Mouse (Mus musculus) megakaryocyte, embryonic 14.5 days (primary cell): ENCODE data around the gene Slc5a4a. TPM values are rescaled to one million over a fixed set of nuclear protein-coding genes. Genes with fewer than 3 reads are reported as not detected.

ENCODE experiments used
- H3K27me3 ChIP-seq: replicated peaks from 2 replicates; pipeline ENCODE3; 2012; ENCODE audit warnings: inconsistent platforms
- H3K36me3 ChIP-seq: replicated peaks from 2 replicates; pipeline ENCODE3; 2012; ENCODE audit warnings: low read length, inconsistent platforms, mixed read lengths
- H3K4me1 ChIP-seq: 2 replicates; pipeline ENCODE4 v1.6.1; 2012; ENCODE audit warnings: inconsistent platforms
- H3K4me3 ChIP-seq: replicated peaks from 2 replicates; pipeline ENCODE3; 2012; ENCODE audit warnings: moderate library complexity, mild to moderate bottlenecking, inconsistent platforms
- H3K9me3 ChIP-seq: 2 replicates; pipeline ENCODE4 v1.6.1; 2012; ENCODE audit warnings: inconsistent platforms
- FLI1 ChIP-seq: IDR thresholded peaks from 2 replicates; pipeline ENCODE4 v1.6.1; 2012; ENCODE audit warnings: low read length, inconsistent platforms, mixed read lengths
- GATA1 ChIP-seq: IDR thresholded peaks from 3 replicates; pipeline ENCODE4 v1.6.1; 2012; ENCODE audit warnings: mixed read lengths, low read length, inconsistent platforms, borderline replicate concordance
- polyA plus RNA-seq: library from polyadenylated mRNA; stranded (reverse); fragments of >175 nt; gene quantifications from 2 replicates; pipeline ENCODE4 v1.2.3, GENCODE M21; 2012; ENCODE audit warnings: low replicate concordance; ENCODE audit not compliant: insufficient read depth

Slc5a4a gene
- polyA plus RNA-seq, 1 experiment, result not detected

GRCm38 (mm10) chr10:76212121-76212520, 64.9 kb downstream of the Slc5a4a start:
- Histone ChIP-seq H3K27me3 (no peaks in the 10 kb centered on the region), H3K4me1 (no peaks in the 10 kb centered on the region), H3K4me3 (no peak overlapping the region), H3K36me3 (peaks cover 67% of the 10 kb centered on the region), H3K9me3 (peaks cover 36% of the 10 kb centered on the region)
- no peak for TF ChIP-seq FLI1
- TF ChIP-seq GATA1, result no peak

GRCm38 (mm10) chr10:76214161-76214560, 66.9 kb downstream of the Slc5a4a start:
- Histone ChIP-seq H3K4me1 (no peaks in the 10 kb centered on the region), H3K9me3 (peaks cover 38% of the 10 kb centered on the region), H3K36me3 (peaks cover 62% of the 10 kb centered on the region), H3K27me3 (no peaks in the 10 kb centered on the region), H3K4me3 (no peak overlapping the region)
- no peak for TF ChIP-seq FLI1
- no peak for TF ChIP-seq GATA1

- Histone ChIP-seq H3K36me3 (peaks cover 76% of the 10 kb centered on the region), H3K9me3 (peaks cover 38% of the 10 kb centered on the region), H3K4me3 (peak overlapping the region; percentile 47), H3K27me3 (no peaks in the 10 kb centered on the region), H3K4me1 (no peaks in the 10 kb centered on the region)
- TF ChIP-seq FLI1, result no peak
- TF ChIP-seq GATA1, result no peak
These were observed 69.8 kb downstream of the Slc5a4a start for GRCm38 (mm10) chr10:76217056-76217455.

GRCm38 (mm10) chr10:76218240-76218639, 71.0 kb downstream of the Slc5a4a start:
- H3K36me3 ChIP-seq, result peaks cover 87% of the 10 kb centered on the region
- H3K4me3 ChIP-seq, result no peak overlapping the region
- H3K4me1 ChIP-seq, result no peaks in the 10 kb centered on the region
- H3K9me3 ChIP-seq, result peaks cover 37% of the 10 kb centered on the region
- TF ChIP-seq FLI1, result no peak
- TF ChIP-seq GATA1, result no peak
- H3K27me3 ChIP-seq, result no peaks in the 10 kb centered on the region

- H3K36me3 ChIP-seq, result peaks cover 41% of the 10 kb centered on the region
- H3K9me3 ChIP-seq, result no peaks in the 10 kb centered on the region
- no peaks in the 10 kb centered on the region for H3K27me3 ChIP-seq
- H3K4me3 ChIP-seq, result no peak overlapping the region
- H3K4me1 ChIP-seq, result peaks cover 20% of the 10 kb centered on the region
- TF ChIP-seq FLI1 (no peak), GATA1 (no peak)
These were observed 78.7 kb downstream of the Slc5a4a start for GRCm38 (mm10) chr10:76225944-76226343.

- Histone ChIP-seq H3K4me1 (peaks cover 20% of the 10 kb centered on the region), H3K4me3 (no peak overlapping the region), H3K36me3 (peaks cover 11% of the 10 kb centered on the region), H3K9me3 (no peaks in the 10 kb centered on the region), H3K27me3 (no peaks in the 10 kb centered on the region)
- TF ChIP-seq GATA1, result no peak
- TF ChIP-seq FLI1, result no peak
These were observed 82.4 kb downstream of the Slc5a4a start for GRCm38 (mm10) chr10:76229627-76230026.

GRCm38 (mm10) chr10:76237341-76238225, 90.3 kb downstream of the Slc5a4a start, which contains the start of gene Prmt2:
TSS of gene Prmt2 (minus strand) at chr10:76237865.
- Histone ChIP-seq H3K27me3 (peaks cover 5% of the 10 kb centered on the region), H3K4me1 (peaks cover 22% of the 10 kb centered on the region), H3K9me3 (no peaks in the 10 kb centered on the region), H3K36me3 (peaks cover 13% of the 10 kb centered on the region), H3K4me3 (peak within 1 kb of the TSS; percentile 98)
- TF ChIP-seq FLI1, result no peak
- no peak for TF ChIP-seq GATA1

Other genes with a start within 250 kb of the Slc5a4a start
- gene Smarcb1, start 225.8 kb upstream of the Slc5a4a start, polyA plus RNA-seq, result 241 and 345 TPM in 2 replicates
- 113 and 164 TPM in 2 replicates for gene Chchd10, start 214.3 kb upstream of the Slc5a4a start, polyA plus RNA-seq
- 0.19 TPM in 1 of 2 replicates, not detected in the other for gene Mmp11, start 211.0 kb upstream of the Slc5a4a start, polyA plus RNA-seq
- gene Gm867, start 206.8 kb upstream of the Slc5a4a start, polyA plus RNA-seq, result not detected in 2 replicates
- gene Vpreb3, start 204.4 kb upstream of the Slc5a4a start, polyA plus RNA-seq, result not detected in 2 replicates
- not detected in 2 replicates for gene Gm5134, start 192.9 kb upstream of the Slc5a4a start, polyA plus RNA-seq
- 0.64 and 3.0 TPM in 2 replicates for gene Zfp280b, start 114.8 kb upstream of the Slc5a4a start, polyA plus RNA-seq
- not detected in 2 replicates for gene Slc5a4b, start 36.5 kb upstream of the Slc5a4a start, polyA plus RNA-seq
- gene Prmt2, start 90.4 kb downstream of the Slc5a4a start, polyA plus RNA-seq, result 11.5 and 19.6 TPM in 2 replicates
- gene S100b, start 106.4 kb downstream of the Slc5a4a start, polyA plus RNA-seq, result not detected in 2 replicates
- 2.1 and 6.7 TPM in 2 replicates for gene Dip2a, start 197.8 kb downstream of the Slc5a4a start, polyA plus RNA-seq